Mouse (Mus musculus) adrenal gland, adult 2 months (tissue): Measurements from ENCODE around the gene Cmpk2. TPM values are rescaled to one million over a fixed set of nuclear protein-coding genes. Genes with fewer than 3 reads are reported as not detected.
"Not testable (repeated sequence)": the region's sequence is repeated elsewhere in the genome, so short reads cannot be mapped to it uniquely, and the experiment has no call there.

Experiments used
- DNase-seq: peaks from one replicate; pipeline ENCODE4 v3.0.0; 2021
- long read RNA-seq: library from polyadenylated mRNA; stranded (forward); transcript quantifications from one replicate; pipeline ENCODE4 v2.0.0, GENCODE M21; 2021
- polyA plus RNA-seq: library from polyadenylated mRNA; depleted of rRNA; stranded (reverse); fragments of >200 nt; gene quantifications from 2 replicates; pipeline ENCODE4 v1.2.3, GENCODE M21; 2012; rRNA removed
- total RNA-seq, 2 experiments: library from RNA; stranded (reverse); gene quantifications; 2 replicates each; pipeline ENCODE4 v1.2.3; 2021

Gene Cmpk2
- 10 to 100 TPM; 11.1 to 19.5 TPM for total RNA-seq
- 19.3 and 20.4 TPM in 2 replicates for polyA plus RNA-seq
- long read RNA-seq, transcript Cmpk2-201 (5 exons, 3,200 nt), result major isoform, 14 of 14 reads
- long read RNA-seq, partial matches to known transcripts, result 0 of 14 reads
- long read RNA-seq, other reads (novel, unspliced or antisense), result 0 of 14 reads

DNA sequence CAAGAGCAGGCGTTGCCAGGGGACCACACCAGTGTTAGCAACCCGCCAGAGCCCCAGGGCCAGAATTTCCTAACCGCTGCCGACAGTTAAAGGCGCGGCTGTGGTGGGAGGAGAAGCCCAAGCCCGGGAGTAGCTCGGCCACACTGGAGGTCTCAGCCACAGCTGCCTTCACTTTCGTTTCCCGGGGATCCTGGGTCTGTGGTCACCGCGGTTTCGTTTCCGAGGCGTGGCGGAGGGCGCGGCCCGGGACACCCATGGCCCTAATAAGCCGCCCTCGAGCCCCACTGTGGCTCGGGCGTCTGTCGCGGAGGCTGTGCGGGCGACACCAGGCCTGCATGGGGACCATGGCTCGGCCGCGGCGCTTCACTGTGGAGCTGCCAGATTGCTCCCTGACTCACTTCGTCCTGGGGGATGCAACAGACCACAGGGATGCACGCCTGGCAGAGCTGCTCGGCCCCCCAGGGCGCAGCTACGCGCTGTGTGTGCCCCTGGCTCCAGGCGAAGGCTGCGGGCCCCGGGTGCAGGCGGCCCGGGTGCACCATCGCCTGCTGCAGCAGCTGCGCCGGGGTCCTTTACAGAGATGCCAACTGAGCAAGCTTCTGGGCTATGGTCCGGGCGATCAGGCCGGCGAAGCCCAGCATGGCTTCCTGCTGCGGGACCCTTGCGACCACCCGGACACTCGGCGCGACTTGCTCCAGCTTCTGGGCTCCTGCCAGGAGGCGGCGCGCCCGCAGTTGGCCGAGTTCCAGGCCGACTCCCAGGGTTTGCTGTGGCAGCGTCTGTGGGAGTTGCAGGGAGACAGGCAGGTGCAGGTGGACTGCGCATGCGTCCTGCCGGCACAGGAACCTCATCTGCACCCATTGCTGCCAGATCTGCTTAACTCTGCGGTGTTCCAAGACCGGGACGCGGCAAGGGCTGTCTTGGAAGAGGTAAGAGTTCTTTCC lies at the start of gene Cmpk2:
TSS of gene Cmpk2 (plus strand) at position 107 of the 944 bp plus-strand sequence.
- peak; percentile 94 for DNase-seq

DNA sequence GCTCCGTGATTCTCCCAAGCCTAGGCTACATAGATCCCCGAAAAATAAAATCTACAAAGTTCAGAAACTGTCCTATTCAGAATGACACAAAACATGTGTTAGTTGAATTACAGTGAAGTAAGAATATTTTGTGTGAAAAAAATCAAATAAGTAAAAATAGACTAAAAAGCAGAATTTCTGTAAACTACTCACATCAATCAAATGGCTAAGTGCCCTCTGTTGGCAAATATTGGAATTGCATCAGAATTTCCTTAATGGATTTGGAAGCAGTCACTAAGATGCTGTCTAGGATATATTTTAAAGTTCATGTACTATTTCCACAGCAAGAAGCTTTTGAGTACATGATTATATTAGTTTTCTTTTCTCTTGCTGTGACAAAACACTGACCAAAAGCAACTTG lies 44.2 kb upstream of the Cmpk2 start:
- no peak for DNase-seq

DNA sequence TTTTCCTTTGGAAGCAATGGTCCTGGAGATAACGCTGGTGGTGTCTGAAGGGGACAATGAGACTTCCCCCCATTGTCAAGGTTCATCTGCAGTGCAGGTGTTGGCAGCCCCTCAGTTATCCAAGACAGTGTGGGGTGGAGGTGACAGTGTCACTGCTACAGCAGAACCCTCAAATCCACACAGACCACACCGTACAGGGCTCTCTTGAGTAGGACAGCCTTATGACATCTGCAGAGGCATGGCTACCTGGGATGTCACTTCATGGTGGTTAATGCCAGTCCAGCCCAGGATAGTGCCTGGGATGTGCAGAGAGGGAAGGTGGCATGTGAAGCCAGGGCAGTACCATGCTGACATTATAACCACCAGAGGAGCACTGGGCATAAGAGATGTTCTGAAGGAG lies 40.2 kb upstream of the Cmpk2 start:
- DNase-seq, result not testable (repeated sequence)

DNA sequence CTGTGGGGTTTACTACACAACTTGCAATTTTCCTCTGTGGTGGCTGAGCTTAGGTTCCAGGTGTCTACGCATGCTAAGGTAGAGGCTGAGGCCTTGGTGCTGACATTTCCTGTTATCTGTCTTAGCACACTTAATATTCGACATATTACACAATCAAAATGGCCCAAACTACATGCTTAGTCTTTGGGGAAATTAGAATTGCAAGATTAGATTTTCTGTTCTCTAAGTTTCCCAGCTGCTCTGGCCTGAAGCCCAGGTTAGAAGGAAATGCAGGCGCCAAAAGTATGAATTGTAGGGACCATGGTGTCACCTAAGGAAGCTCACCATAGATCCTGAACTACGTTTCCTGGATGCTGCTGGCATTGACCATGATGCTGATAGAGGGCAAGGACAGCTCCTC lies 32.7 kb upstream of the Cmpk2 start:
- no peak for DNase-seq

GRCm38 (mm10) chr12:26437950-26438349 lies 31.1 kb upstream of the Cmpk2 start:
- no peak for DNase-seq

GRCm38 (mm10) chr12:26439366-26439765 lies 29.6 kb upstream of the Cmpk2 start:
- DNase-seq, result no peak

GRCm38 (mm10) chr12:26444054-26444453 lies 24.9 kb upstream of the Cmpk2 start:
- peak; percentile 83 for DNase-seq

DNA sequence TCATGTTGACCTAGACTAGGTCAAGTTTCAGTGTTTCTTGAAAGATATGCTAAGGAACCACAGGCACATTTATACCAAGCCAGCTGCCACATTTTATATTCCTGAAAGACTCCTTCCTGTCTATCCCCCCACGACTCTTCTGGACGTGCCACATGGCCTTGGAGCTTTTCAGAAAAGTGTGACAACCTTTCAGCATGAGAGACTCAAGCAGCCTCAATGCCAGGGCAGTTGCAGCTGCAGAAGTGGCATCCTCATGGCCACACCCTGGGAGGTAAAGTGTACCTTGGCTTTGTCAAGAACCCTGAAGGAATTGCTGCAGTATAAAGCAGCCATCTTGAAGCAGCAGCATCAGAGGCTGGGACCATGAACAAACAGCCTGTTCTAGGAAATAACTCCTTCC lies 24.5 kb upstream of the Cmpk2 start:
- no peak for DNase-seq

DNA sequence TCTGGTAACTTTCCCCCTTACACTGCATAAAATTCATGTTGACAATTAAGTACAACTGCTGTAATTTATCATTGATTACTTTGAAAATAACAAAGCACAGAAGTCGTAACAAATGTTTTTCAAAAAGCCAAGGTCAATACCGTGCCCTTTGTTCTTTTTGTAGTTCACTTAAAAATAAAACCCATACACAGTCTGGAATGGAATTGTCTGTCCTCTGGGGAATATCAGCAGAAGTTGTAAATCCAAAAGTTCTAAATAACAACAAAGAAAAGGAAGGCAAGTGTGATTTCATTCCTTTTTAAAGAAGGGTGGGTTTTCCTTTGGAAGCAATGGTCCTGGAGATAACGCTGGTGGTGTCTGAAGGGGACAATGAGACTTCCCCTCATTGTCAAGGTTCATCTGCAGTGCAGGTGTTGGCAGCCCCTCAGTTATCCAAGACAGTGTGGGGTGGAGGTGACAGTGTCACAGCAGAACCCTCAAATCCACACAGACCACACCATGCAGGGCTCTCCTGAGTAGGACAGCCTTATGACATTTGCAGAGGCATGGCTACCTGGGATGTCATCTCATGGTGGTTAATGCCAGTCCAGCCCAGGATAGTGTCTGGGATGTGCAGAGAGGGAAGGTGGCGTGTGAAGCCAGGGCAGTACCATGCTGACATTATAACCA lies 22.5 kb upstream of the Cmpk2 start:
- DNase-seq, result no peak

GRCm38 (mm10) chr12:26449483-26449882 lies 19.5 kb upstream of the Cmpk2 start:
- no peak for DNase-seq

DNA sequence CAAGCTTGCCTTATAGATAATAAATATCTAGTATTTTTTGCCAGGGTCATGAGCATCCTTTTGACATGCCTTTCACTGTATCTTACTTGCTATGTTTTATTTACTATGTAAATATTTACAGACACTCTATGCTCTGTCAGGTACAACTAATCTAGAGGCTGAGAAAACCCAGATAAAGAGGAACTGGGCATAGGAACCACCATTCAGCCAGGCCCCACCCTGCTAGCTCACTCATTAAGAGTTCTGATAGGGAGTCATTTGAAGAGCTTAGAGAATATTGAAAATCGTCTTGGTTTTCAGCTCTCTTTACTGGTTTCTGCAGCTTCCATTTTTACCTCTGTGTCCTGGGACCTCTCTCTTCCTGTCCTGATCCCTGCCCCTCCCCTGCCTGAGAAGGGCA lies 17.9 kb upstream of the Cmpk2 start:
- DNase-seq, result no peak

GRCm38 (mm10) chr12:26452951-26453350 lies 16.1 kb upstream of the Cmpk2 start:
- DNase-seq, result no peak

DNA sequence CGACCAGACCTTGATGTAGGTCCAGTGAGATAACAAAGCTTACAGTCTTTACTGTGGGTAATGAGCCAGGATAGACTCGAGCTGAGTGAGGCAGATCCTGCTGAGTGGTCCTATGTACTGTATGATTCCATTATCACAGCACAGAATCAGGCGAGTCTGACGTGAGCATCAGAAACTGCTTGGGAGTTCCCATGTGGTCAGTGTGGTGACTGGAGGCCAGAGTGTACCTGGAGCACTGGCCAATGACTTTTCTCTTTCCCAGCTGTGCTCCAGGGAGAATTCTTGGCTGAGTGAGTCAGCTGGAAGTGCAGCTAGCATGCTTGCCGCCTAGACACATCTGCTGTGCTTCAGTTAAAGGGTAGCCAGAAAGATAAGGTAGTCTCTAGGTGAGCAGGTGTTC lies 14.3 kb upstream of the Cmpk2 start:
- peak; percentile 45 for DNase-seq

DNA sequence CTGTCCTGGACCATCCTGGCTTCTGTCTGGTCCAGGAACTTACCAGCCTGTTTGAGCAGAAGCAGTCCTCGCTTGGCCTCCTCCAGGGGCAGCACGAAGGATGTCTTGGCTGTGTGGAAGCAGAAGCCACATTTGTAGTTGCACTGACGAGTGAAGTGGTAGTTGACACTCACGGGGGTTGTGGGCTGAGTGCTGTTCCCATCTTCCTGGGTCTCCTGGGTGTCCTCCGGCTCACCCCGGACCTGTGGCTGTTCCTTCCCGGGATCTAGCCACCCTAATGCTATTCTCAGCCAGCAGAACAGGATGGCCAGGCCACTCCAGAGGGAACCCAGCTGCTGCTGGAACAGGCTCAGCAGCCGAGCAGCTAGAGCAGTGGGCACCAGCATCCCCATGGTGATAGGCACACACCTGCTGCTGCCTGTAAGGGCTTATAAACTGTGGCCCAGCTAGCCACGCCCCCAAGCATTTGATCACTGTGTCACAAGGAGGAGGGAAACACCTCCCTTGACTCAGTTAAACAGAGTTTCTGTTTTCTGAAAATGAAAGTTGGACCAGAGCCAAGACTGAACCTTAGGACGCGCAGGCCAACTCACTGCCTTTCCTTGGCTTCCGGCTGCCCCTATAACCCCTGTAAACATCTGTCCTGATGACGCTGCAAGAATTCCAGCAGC lies 12.8 kb upstream of the Cmpk2 start, which contains the start of gene Rsad2:
TSS of gene Rsad2 (minus strand) at position 425 of the 671 bp plus-strand sequence.
- DNase-seq, result peak; percentile 85

- DNase-seq, result peak; percentile 78
Measured at GRCm38 (mm10) chr12:26460091-26460490, 8.9 kb upstream of the Cmpk2 start.

GRCm38 (mm10) chr12:26465600-26465999 lies 3.4 kb upstream of the Cmpk2 start:
- no peak for DNase-seq

DNA sequence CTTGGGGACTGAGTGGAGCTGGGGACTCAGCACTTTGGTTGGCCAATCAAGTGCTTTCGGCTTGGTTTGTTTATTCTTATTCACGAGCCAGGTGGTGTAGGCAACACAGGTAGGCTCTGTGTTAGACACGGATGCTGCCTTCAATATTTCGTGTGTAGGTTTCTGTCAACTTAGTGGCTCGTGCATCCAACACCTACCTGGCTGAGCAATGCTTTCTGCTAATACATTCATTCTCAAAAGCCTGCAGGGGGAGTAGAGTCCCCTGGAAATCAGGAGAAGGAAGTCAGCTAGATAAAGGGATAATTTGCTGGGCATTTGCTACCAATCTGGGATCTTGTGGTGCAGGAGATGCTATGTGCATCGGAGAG lies 1.0 kb downstream of the Cmpk2 start:
- no peak for DNase-seq

- no peak for DNase-seq
Measured at GRCm38 (mm10) chr12:26471376-26471775, 2.4 kb downstream of the Cmpk2 start.

DNA sequence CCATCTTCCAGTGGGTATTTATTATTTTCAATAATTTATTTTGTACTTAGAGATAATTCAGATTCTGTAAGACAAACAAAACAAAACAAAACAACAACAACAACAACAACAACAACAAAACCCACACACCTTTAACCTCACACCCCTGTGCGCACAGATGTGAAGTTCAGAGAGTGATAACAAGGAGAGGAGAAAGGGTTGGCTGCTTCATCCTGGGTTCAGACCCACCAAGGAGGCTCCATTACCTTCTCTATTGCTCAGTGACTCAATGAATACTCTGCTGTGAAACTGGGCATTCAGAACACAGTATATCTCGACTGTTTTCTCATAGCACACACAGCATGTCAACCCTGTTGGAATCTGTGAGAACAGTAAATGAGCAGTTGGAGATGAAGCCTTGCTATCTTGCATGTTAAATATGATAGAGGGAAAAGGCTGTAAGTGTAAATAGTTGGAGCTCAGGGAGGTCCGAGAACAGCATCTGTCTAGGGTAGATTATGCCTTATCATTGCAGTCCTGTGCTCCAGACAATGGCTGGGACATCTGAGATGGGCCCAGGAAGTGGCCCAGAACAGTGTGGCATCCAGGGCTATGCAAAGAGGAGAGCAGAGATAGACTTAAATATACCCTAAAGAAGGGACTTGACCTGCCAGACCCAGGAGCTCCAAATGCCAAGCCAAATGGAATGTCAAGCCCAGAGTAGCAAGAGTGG lies 3.9 kb downstream of the Cmpk2 start:
- no peak for DNase-seq

- DNase-seq, result no peak
Measured at GRCm38 (mm10) chr12:26473746-26474145, 4.7 kb downstream of the Cmpk2 start.

DNA sequence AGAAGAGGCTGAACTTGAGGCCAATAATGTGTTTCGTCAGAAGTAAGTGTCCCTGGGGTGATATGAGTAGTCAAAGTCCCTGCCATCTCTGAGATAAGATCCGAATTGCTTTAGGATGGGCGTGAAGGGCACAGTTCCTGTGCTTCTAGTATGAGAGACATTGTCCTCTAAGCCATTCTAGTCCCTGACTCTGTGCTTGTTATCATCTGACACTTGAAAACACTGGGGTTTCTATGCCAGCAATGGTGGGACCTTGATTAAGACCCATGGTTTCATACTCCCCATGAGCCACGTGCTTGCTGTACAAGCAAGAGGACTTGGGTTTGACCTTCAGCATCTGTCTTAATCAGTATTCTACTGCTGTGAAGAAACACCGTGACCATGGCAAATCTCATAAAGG lies 8.2 kb downstream of the Cmpk2 start:
- peak; percentile 28 for DNase-seq
